Mouse (Mus musculus): ENCODE results near the gene Rps6ka5. TPM values are rescaled to one million over a fixed set of nuclear protein-coding genes. Genes with fewer than 3 reads are reported as not detected.

Rps6ka5 gene
- polyA plus RNA-seq, 1 experiment from 2014 or later, result 1.6 TPM

GRCm38 (mm10) chr12:100762663-100763425, 36.1 kb upstream of the Rps6ka5 start:
- Histone ChIP-seq H3K36me3 (ENCODE audit: control insufficient read depth, insufficient read depth) (no peaks in the 10 kb centered on the region), H3K4me3 (ENCODE audit: low read depth, low read length) (no peak overlapping the region), H3K27me3 (ENCODE audit: control insufficient read depth, insufficient read depth, low read depth, low read length) (no peaks in the 10 kb centered on the region), H3K9me3 (replicated peaks; ENCODE audit: control insufficient read depth, low read length) (no peaks in the 10 kb centered on the region), H3K9ac (ENCODE audit: low read depth, low read length) (no peak overlapping the region), H3K4me2 (ENCODE audit: low read depth, low read length) (no peak overlapping the region), H3K4me1 (ENCODE audit: control insufficient read depth, low read depth, low read length) (peaks cover 3% of the 10 kb centered on the region; the same call in 1 of the 2 replicates), H3K27ac (ENCODE audit: low read length) (no peak overlapping the region)
- WGBS (ENCODE audit: insufficient replicate concordance), result 64% methylated on average over 11 of the region's 11 CpGs
- ATAC-seq (ENCODE audit: low read depth), result no peak

- no peak overlapping the region for H3K4me3 ChIP-seq (ENCODE audit: low read depth, low read length)
- ATAC-seq (ENCODE audit: low read depth), result no peak
- no peaks in the 10 kb centered on the region for H3K36me3 ChIP-seq (ENCODE audit: control insufficient read depth, insufficient read depth)
- no peak overlapping the region for H3K4me2 ChIP-seq (ENCODE audit: low read depth, low read length)
- H3K4me1 ChIP-seq (ENCODE audit: control insufficient read depth, low read depth, low read length), result no peaks in the 10 kb centered on the region
- no peak overlapping the region for H3K27ac ChIP-seq (ENCODE audit: low read length)
- H3K27me3 ChIP-seq (ENCODE audit: control insufficient read depth, insufficient read depth, low read depth, low read length), result no peaks in the 10 kb centered on the region
- 55% methylated on average over 4 of the region's 4 CpGs for WGBS (ENCODE audit: insufficient replicate concordance)
- H3K9ac ChIP-seq (ENCODE audit: low read depth, low read length), result no peak overlapping the region
- H3K9me3 ChIP-seq (replicated peaks; ENCODE audit: control insufficient read depth, low read length), result no peaks in the 10 kb centered on the region
These were observed 30.6 kb upstream of the Rps6ka5 start for GRCm38 (mm10) chr12:100757427-100757826.

- Histone ChIP-seq H3K9ac (ENCODE audit: low read depth, low read length) (no peak overlapping the region), H3K4me3 (ENCODE audit: low read depth, low read length) (no peak overlapping the region), H3K27me3 (ENCODE audit: control insufficient read depth, insufficient read depth, low read depth, low read length) (no peaks in the 10 kb centered on the region), H3K9me3 (replicated peaks; ENCODE audit: control insufficient read depth, low read length) (no peaks in the 10 kb centered on the region), H3K4me1 (ENCODE audit: control insufficient read depth, low read depth, low read length) (no peaks in the 10 kb centered on the region), H3K36me3 (ENCODE audit: control insufficient read depth, insufficient read depth) (no peaks in the 10 kb centered on the region), H3K27ac (ENCODE audit: low read length) (no peak overlapping the region), H3K4me2 (ENCODE audit: low read depth, low read length) (no peak overlapping the region)
- WGBS (ENCODE audit: insufficient replicate concordance), result 45% methylated on average over 1 of the region's 1 CpGs
- no peak for ATAC-seq (ENCODE audit: low read depth)
These were observed 26.9 kb upstream of the Rps6ka5 start for GRCm38 (mm10) chr12:100753716-100754115.

GRCm38 (mm10) chr12:100752977-100753376, 26.2 kb upstream of the Rps6ka5 start:
- Histone ChIP-seq H3K36me3 (ENCODE audit: control insufficient read depth, insufficient read depth) (no peaks in the 10 kb centered on the region), H3K9me3 (replicated peaks; ENCODE audit: control insufficient read depth, low read length) (no peaks in the 10 kb centered on the region), H3K4me2 (ENCODE audit: low read depth, low read length) (no peak overlapping the region), H3K27ac (ENCODE audit: low read length) (no peak overlapping the region), H3K4me1 (ENCODE audit: control insufficient read depth, low read depth, low read length) (no peaks in the 10 kb centered on the region), H3K9ac (ENCODE audit: low read depth, low read length) (no peak overlapping the region), H3K27me3 (ENCODE audit: control insufficient read depth, insufficient read depth, low read depth, low read length) (no peaks in the 10 kb centered on the region), H3K4me3 (ENCODE audit: low read depth, low read length) (no peak overlapping the region)
- 18% methylated on average over 1 of the region's 1 CpGs for WGBS (ENCODE audit: insufficient replicate concordance)
- no peak for ATAC-seq (ENCODE audit: low read depth)

GRCm38 (mm10) chr12:100742468-100742867, 15.7 kb upstream of the Rps6ka5 start:
- ATAC-seq (ENCODE audit: low read depth), result no peak
- Histone ChIP-seq H3K36me3 (ENCODE audit: control insufficient read depth, insufficient read depth) (no peaks in the 10 kb centered on the region), H3K27ac (ENCODE audit: low read length) (no peak overlapping the region), H3K4me3 (ENCODE audit: low read depth, low read length) (no peak overlapping the region), H3K4me2 (ENCODE audit: low read depth, low read length) (no peak overlapping the region), H3K27me3 (ENCODE audit: control insufficient read depth, insufficient read depth, low read depth, low read length) (no peaks in the 10 kb centered on the region), H3K9ac (ENCODE audit: low read depth, low read length) (no peak overlapping the region), H3K9me3 (replicated peaks; ENCODE audit: control insufficient read depth, low read length) (no peaks in the 10 kb centered on the region), H3K4me1 (ENCODE audit: control insufficient read depth, low read depth, low read length) (no peaks in the 10 kb centered on the region)
- WGBS (ENCODE audit: insufficient replicate concordance), result 41% methylated on average over 2 of the region's 2 CpGs

- no peaks in the 10 kb centered on the region for H3K27me3 ChIP-seq (ENCODE audit: control insufficient read depth, insufficient read depth, low read depth, low read length)
- H3K36me3 ChIP-seq (ENCODE audit: control insufficient read depth, insufficient read depth), result no peaks in the 10 kb centered on the region
- H3K4me1 ChIP-seq (ENCODE audit: control insufficient read depth, low read depth, low read length), result no peaks in the 10 kb centered on the region
- H3K27ac ChIP-seq (ENCODE audit: low read length), result no peak overlapping the region
- no peak overlapping the region for H3K4me2 ChIP-seq (ENCODE audit: low read depth, low read length)
- ATAC-seq (ENCODE audit: low read depth), result no peak
- H3K4me3 ChIP-seq (ENCODE audit: low read depth, low read length), result no peak overlapping the region
- no peak overlapping the region for H3K9ac ChIP-seq (ENCODE audit: low read depth, low read length)
- WGBS (ENCODE audit: insufficient replicate concordance), result 62% methylated on average over 5 of the region's 5 CpGs
- H3K9me3 ChIP-seq (replicated peaks; ENCODE audit: control insufficient read depth, low read length), result no peaks in the 10 kb centered on the region
These were observed 13.5 kb upstream of the Rps6ka5 start for GRCm38 (mm10) chr12:100740313-100740712.

- H3K4me2 ChIP-seq (ENCODE audit: low read depth, low read length), result no peak overlapping the region
- no peak for ATAC-seq (ENCODE audit: low read depth)
- H3K4me3 ChIP-seq (ENCODE audit: low read depth, low read length), result no peak overlapping the region
- no peaks in the 10 kb centered on the region for H3K27me3 ChIP-seq (ENCODE audit: control insufficient read depth, insufficient read depth, low read depth, low read length)
- 70% methylated on average over 4 of the region's 4 CpGs for WGBS (ENCODE audit: insufficient replicate concordance)
- no peaks in the 10 kb centered on the region for H3K9me3 ChIP-seq (replicated peaks; ENCODE audit: control insufficient read depth, low read length)
- H3K9ac ChIP-seq (ENCODE audit: low read depth, low read length), result no peak overlapping the region
- H3K36me3 ChIP-seq (ENCODE audit: control insufficient read depth, insufficient read depth), result no peaks in the 10 kb centered on the region
- H3K4me1 ChIP-seq (ENCODE audit: control insufficient read depth, low read depth, low read length), result no peaks in the 10 kb centered on the region
- no peak overlapping the region for H3K27ac ChIP-seq (ENCODE audit: low read length)
These were observed 12.3 kb upstream of the Rps6ka5 start for GRCm38 (mm10) chr12:100739011-100739570.

- 64% methylated on average over 3 of the region's 3 CpGs for WGBS (ENCODE audit: insufficient replicate concordance)
- Histone ChIP-seq H3K4me2 (ENCODE audit: low read depth, low read length) (no peak overlapping the region), H3K27ac (ENCODE audit: low read length) (no peak overlapping the region), H3K9me3 (replicated peaks; ENCODE audit: control insufficient read depth, low read length) (no peaks in the 10 kb centered on the region), H3K4me3 (ENCODE audit: low read depth, low read length) (no peak overlapping the region), H3K36me3 (ENCODE audit: control insufficient read depth, insufficient read depth) (no peaks in the 10 kb centered on the region), H3K9ac (ENCODE audit: low read depth, low read length) (no peak overlapping the region), H3K27me3 (ENCODE audit: control insufficient read depth, insufficient read depth, low read depth, low read length) (no peaks in the 10 kb centered on the region), H3K4me1 (ENCODE audit: control insufficient read depth, low read depth, low read length) (no peaks in the 10 kb centered on the region)
- ATAC-seq (ENCODE audit: low read depth), result no peak
These were observed 11.7 kb upstream of the Rps6ka5 start for GRCm38 (mm10) chr12:100738498-100738897.

GRCm38 (mm10) chr12:100735581-100735980, 8.8 kb upstream of the Rps6ka5 start:
- H3K4me3 ChIP-seq (ENCODE audit: low read depth, low read length), result no peak overlapping the region
- no peaks in the 10 kb centered on the region for H3K27me3 ChIP-seq (ENCODE audit: control insufficient read depth, insufficient read depth, low read depth, low read length)
- no peak overlapping the region for H3K9ac ChIP-seq (ENCODE audit: low read depth, low read length)
- H3K9me3 ChIP-seq (replicated peaks; ENCODE audit: control insufficient read depth, low read length), result no peaks in the 10 kb centered on the region
- no peak overlapping the region for H3K27ac ChIP-seq (ENCODE audit: low read length)
- no peaks in the 10 kb centered on the region for H3K36me3 ChIP-seq (ENCODE audit: control insufficient read depth, insufficient read depth)
- WGBS (ENCODE audit: insufficient replicate concordance), result 57% methylated on average over 2 of the region's 2 CpGs
- ATAC-seq (ENCODE audit: low read depth), result no peak
- no peak overlapping the region for H3K4me2 ChIP-seq (ENCODE audit: low read depth, low read length)
- H3K4me1 ChIP-seq (ENCODE audit: control insufficient read depth, low read depth, low read length), result no peaks in the 10 kb centered on the region
